Mouse (Mus musculus) right cerebral cortex, postnatal 4 days (tissue): ENCODE measurements at regions not wholly inside any gene's neighbourhood (a gene's known extent, or its start where the extent isn't known, plus 50 kb on each side); places are given as distances from the start of the nearest gene placed in this dataset.

Experiments used
- DNase-seq: peaks from one replicate; pipeline ENCODE4 v3.0.0-alpha.2; 2022

DNA sequence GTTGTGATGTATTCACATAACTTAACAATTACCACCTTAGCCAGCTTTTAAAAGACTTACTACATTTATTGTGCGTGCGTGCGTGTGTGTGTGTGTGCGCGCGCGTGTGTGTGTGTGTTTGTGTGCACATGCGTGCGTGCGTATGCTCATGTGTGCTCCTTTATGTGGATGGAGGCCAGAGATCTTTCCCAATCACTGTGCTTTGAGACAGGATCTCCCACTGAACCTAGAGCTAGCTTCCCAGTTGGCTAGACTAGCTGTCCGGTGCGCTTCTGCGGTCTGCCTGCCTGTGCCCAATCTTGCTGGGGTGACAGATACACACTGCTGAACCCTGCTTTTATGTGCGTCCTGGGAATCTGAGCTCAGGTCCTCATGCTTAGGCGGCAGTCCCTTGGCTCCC lies 50.1 kb upstream of the Arhgap29 start:
- no peak for DNase-seq

DNA sequence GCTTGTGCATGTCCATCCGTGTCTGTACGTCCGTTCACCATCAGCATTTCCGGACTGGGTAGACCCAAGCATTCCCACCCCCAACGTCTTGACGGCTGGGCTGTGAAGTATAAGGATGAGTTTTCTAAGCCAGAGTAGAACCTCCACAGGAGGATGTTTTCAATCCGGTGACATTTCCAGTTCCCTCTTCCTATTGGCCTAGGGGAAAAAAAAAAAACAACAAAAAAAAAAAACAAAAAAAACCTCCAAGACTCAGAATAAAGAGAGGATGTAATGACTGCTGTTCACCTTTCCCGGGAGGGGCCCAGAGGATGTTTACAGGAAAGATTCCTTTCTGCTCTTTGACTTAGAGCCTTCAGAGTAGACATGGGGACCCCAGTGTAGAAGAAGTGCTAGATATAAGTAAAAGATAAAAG lies 51.9 kb upstream of the Arhgap29 start:
- DNase-seq = no peak

DNA sequence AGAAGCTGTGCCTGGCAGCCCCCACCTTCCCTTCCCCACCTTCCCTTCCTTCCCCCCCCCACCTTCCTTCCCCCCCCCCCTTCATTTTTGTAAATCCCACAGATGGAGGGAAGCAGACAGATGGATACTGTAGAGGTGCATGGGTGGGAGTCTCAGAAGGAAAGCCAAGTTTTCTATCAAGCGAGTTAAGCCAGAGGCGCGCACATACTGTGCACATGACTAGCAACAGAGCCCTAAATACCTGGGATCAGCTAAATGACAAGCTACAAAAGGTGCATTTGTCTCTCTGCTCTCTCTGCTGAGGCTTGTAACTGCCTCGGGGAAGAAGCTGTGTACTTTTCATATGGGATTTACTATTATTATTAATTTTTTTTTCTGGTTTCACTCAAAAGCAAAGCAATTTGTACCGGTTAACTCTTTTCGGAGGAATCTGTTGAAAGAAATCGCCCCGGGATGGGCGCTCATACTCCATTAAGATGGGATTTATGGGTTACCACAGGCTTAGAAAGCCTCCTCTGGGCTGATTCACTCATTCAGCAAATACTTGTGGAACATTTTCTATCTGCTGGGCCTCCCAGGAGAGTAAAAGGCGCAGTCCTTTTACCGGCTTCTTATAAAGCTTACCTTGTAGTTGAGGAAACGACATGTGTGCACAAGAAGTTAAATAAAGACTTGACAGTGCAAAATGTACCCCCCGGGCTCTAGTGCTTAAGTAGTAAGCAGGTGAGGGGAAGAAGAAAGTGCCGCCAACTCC lies 54.3 kb upstream of the Arhgap29 start:
- DNase-seq = no peak

GRCm38 (mm10) chr3:121893606-121894005 lies 58.7 kb upstream of the Arhgap29 start:
- DNase-seq = no peak

DNA sequence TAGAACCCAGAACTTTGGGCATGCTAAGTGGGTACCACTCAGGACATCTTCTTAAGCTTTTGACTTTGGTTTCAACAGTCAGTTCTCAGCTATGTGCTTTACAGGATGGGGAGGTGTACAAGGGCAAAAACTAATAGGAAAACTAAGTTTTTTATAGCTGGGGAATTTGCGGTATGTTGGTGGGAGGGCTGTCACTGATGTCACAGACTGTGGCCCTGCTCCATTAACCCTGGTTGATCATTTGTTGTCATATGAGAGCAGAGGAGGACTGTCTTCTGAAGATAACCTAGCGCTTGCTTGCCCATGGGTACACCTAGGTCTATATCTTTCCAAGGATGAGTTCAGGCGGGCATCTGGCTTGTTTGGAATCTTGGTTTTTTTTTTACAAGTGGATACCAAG lies 59.7 kb upstream of the Arhgap29 start:
- DNase-seq = no peak

GRCm38 (mm10) chr3:121891338-121891737 lies 61.0 kb upstream of the Arhgap29 start:
- DNase-seq = no peak

DNA sequence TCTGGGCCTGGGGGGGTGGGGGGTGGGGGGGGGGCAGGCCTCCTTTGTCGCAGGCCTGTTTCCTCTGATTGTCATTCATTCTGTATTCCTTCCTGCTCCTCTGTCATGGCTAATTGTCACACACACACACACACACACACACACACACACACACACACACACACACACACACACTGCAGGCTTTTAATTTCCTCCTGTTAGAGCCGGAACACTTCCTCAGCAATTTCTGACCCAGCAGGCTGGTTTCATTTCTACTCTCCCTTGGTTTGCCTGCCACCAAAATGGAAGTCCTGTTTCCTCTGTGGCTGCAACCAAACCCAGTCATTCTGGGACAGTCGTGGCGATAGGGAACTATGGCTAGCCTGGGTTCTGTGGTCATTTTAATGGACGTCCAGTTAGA lies 61.8 kb upstream of the Arhgap29 start:
- no peak for DNase-seq

GRCm38 (mm10) chr3:121886870-121887605 lies 65.3 kb upstream of the Arhgap29 start:
- no peak for DNase-seq

DNA sequence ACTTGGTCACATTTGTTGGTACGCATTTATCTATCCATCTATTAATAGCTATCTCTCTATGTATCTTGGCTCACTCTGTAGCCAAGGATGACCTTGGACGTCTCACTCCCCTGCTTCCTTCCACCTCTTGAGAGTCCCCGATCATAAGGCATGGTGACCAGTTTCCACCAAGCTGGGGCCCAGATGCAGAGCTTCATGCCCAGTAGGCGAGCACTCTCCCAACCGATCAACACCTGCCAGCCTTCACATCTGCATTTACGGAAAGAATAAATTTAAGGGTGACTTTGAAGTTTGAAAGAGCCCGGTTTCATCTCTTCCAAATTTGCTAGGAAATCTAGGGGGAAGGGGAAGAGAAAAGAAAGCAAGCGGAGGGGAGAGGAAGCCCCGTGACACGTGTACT lies 66.0 kb upstream of the Arhgap29 start:
- DNase-seq = no peak

GRCm38 (mm10) chr3:121885265-121886178 lies 66.8 kb upstream of the Arhgap29 start:
- DNase-seq = no peak

DNA sequence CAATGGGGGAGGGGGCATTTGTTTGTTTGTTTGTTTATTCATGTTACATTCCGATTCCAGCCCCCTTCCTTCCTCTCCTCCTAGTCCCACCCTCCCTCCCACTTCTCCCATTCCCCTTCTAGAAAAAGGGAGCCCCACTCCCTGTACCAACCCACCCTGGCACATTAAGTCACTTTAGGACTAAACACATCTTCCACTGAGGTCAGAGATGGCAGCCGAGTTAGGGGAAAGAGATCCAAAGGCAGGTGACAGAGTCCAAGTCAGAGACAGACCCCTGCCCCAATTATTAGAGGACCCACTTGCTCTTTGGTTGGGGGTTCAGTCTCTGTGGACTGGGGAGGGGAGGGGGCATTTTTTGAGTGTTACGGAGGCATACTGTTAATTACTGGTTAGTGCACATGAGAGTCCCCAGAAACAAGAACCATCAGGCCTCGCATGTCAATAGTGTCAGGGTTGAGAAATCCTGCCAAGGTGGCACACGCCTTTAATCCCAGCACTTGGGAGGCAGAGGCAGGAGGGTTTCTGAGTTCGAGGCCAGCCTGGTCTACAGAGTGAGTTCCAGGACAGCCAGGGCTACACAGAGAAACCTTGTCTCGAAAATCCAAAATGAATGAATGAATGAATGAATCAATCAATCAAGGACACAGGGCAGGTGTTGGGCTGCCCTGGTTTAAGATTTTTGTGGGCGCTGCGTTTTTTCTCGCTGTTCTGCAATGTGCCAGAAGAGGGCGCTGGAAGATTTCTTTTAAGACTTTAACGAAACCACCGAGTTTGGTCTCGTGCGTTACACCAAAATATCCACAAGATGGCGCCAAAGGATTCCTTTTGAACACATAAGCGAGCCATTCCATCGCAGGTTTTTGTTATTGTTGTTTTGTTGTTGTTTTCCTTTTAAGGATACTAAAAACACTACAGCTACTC lies 67.8 kb upstream of the Arhgap29 start:
- DNase-seq = peak; percentile 88

GRCm38 (mm10) chr3:121880355-121880754 lies 65.3 kb upstream of the Abcd3 start:
- no peak for DNase-seq

- no peak for DNase-seq
Observed at GRCm38 (mm10) chr3:121875072-121875471, 60.0 kb upstream of the Abcd3 start.

- DNase-seq = no peak
Observed at GRCm38 (mm10) chr3:121874576-121874975, 59.5 kb upstream of the Abcd3 start.

DNA sequence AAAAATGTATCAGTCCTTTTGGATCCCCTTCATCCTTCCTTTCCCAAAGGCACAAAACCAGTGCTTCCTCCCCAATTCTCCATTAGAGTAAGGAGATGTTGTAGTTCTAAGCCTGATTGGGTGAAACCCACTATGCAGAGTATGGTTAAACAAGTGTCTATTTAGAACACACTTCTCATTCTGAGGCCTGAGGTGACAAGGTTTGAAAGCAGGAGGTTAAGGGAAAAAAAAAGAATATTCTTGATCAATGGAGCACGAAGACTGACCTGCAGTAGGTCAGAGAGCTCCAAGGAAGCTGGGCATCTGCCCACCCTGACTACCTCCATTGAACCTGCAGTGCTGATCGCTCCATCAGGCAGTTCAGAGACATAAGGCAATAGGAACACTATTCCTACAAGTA lies 58.5 kb upstream of the Abcd3 start:
- no peak for DNase-seq

DNA sequence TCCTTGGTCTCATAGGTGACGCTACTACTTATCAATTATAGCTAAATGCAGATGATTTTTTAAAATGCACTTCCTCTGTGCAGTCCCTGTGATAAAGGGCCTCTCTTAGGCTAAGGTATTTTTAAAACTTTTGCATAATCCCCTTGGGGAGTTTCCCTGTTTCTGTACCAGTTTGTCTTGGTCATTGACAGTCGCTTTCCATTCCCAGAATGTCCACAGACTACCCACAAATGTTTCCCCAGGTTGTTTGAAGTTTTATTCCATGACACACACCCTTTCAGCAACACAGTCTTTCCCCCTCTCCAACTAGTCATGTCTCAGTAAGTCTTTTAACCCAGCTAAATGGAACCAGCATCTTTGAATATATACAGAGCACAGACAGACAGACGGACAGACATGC lies 57.6 kb upstream of the Abcd3 start:
- DNase-seq = no peak

- no peak for DNase-seq
Observed at GRCm38 (mm10) chr3:121871795-121872194, 56.7 kb upstream of the Abcd3 start.

GRCm38 (mm10) chr3:121870726-121871125 lies 55.6 kb upstream of the Abcd3 start:
- DNase-seq = no peak

- DNase-seq = no peak
Observed at GRCm38 (mm10) chr3:121869694-121870093, 54.6 kb upstream of the Abcd3 start.

DNA sequence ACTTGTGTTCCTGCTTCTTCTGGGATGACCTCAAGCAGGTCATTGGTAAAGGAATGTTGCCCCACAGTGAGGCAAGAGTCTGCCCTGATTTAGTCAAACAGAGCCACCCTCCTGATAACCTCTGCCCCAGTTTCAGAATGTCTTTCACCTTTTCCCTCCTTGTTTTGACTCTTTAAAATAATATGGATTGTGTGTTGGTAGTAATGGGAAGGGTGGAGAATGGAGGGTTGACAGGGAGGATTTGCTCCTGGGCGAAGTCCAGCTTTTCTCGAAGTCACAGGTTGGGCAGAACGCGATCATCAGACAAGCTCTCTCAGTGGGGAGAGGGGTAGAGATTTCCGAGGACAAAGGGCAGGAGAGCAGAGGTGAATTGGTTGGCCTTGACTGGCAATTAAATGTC lies 52.2 kb upstream of the Abcd3 start:
- no peak for DNase-seq

- no peak for DNase-seq
Observed at GRCm38 (mm10) chr3:121864734-121865445, 49.8 kb upstream of the Abcd3 start.
